Mouse (Mus musculus) liver, embryonic 14.5 days (tissue): ENCODE data around the gene Nufip1. TPM values are rescaled to one million over a fixed set of nuclear protein-coding genes. Genes with fewer than 3 reads are reported as not detected.

Experiments
- ATAC-seq: fragments of 200-750 bp; cut with Nextera tagmentation; 2 replicates; pipeline ENCODE4 v1.8.0; 2017; ENCODE audit warnings: moderate number of reproducible peaks, mild to moderate bottlenecking, moderate library complexity; ENCODE audit not compliant: insufficient read depth
- DNase-seq, 3 experiments: peaks; one replicate each; pipeline ENCODE4 v3.0.0-alpha.2; 2012 to 2013; ENCODE audit warnings: low read depth in 3 of 3, low spot score in 3 of 3
- H3K27ac ChIP-seq: fragments of 300-500 bp; sonication (generic); 2 replicates; pipeline ENCODE4 v1.5.1; 2014; ENCODE audit warnings: moderate library complexity, mild to moderate bottlenecking, control low read depth, inconsistent platforms
- H3K27me3 ChIP-seq: fragments of 300-500 bp; sonication (generic); 2 replicates; pipeline ENCODE4 v1.6.1; 2014; ENCODE audit warnings: mild to moderate bottlenecking, low read length, moderate library complexity; ENCODE audit not compliant: control insufficient read depth, insufficient read depth
- H3K36me3 ChIP-seq: fragments of 300-500 bp; sonication (generic); replicated peaks from 2 replicates; pipeline ENCODE4 v1.6.1; 2014; ENCODE audit warnings: low read depth; ENCODE audit not compliant: control insufficient read depth, insufficient read depth
- H3K4me1 ChIP-seq, 2 experiments: fragments of 200-500 bp in 1 of 2; fragments of 300-500 bp in 1 of 2; sonication (generic) in 1 of 2; replicated peaks; 2 replicates each; pipeline ENCODE4 v1.6.1; 2012 to 2014; ENCODE audit warnings: antibody characterized with exemption in 1 of 2, inconsistent platforms in 1 of 2, low read length in 1 of 2; ENCODE audit not compliant: control insufficient read depth in 2 of 2, insufficient read depth in 2 of 2
- H3K4me2 ChIP-seq: fragments of 300-500 bp; sonication (generic); 2 replicates; pipeline ENCODE4 v1.6.1; 2014; ENCODE audit warnings: low read depth, mild to moderate bottlenecking, control low read depth, moderate library complexity
- H3K4me3 ChIP-seq, 2 experiments: fragments of 200-500 bp in 1 of 2; fragments of 300-500 bp in 1 of 2; sonication (generic) in 1 of 2; 2 replicates each; pipeline ENCODE4 v1.5.1; 2012 to 2014; ENCODE audit warnings: low read depth in 2 of 2, low read length in 2 of 2, mild to moderate bottlenecking in 2 of 2, control low read depth in 1 of 2, inconsistent platforms in 1 of 2, moderate library complexity in 1 of 2; ENCODE audit not compliant: insufficient read depth in 1 of 2
- H3K9ac ChIP-seq: fragments of 300-500 bp; sonication (generic); replicated peaks from 2 replicates; pipeline ENCODE4 v1.6.1; 2014; ENCODE audit warnings: mild to moderate bottlenecking, control low read depth, moderate library complexity
- H3K9me3 ChIP-seq: fragments of 300-500 bp; sonication (generic); 2 replicates; pipeline ENCODE4 v1.6.1; 2016; ENCODE audit warnings: low read length, mixed read lengths; ENCODE audit not compliant: control insufficient read depth
- CTCF ChIP-seq: IDR thresholded peaks from 2 replicates; pipeline ENCODE4 v1.5.1; 2016; ENCODE audit warnings: antibody characterized with exemption, low read depth, control low read depth
- EP300 ChIP-seq: IDR thresholded peaks from 2 replicates; pipeline ENCODE4 v1.6.1; 2016; ENCODE audit warnings: antibody characterized with exemption, low read depth
- WGBS: fragments of 180-500 bp; shearing (Covaris S2); extraction: QIAGEN DNeasy Blood & Tissue Kit; methylation state at CpG from one replicate; pipeline ENCODE4 v1.1.7; 2014; ENCODE audit not compliant: insufficient replicate concordance; 5-methylcytosine and 5-hydroxymethylcytosine counted together
- polyA plus RNA-seq, 2 experiments: library from polyadenylated mRNA; depleted of rRNA in 1 of 2; stranded (reverse) in 1 of 2; unstranded in 1 of 2; fragments of >200 nt; fragmentation: Nextera tagmentation in 1 of 2; extraction: Ambion mirVana in 1 of 2; gene quantifications; 2 replicates each; pipeline versions ENCODE4 v1.2.1 to v1.2.3; 2012 to 2014

Gene Nufip1
- polyA plus RNA-seq, 2 experiments: 3.1 to 4.6 TPM

DNA sequence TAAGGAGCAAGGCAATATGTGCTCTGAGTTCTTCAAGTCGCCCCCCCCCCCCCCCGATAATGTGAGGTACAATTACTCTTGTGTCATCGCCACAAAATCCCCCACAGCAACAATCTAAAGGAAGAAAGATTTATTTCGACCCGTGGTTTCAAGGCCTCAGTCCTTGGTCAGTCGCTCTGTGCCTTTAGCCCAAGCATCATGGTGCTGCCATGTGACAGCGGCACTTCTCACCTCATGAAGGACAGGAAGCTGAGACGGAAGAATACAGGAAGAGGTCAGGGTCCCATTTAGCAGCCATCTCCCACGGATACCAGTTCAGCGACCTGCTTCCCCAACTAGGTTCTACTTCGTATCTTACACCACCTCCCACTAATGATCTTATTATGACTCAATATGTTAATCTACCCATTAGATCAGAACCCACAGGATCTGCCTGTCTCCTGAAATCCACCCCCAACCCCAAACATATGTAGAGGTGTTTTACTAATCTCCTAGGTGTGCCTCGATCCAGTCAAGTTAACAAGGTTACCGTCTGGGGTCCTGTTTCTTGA is 28.5 kb upstream of the Nufip1 start:
- ATAC-seq: no peak
- Histone ChIP-seq H3K27ac (no peak overlapping the region), H3K27me3 (no peaks in the 10 kb centered on the region), H3K9me3 (no peaks in the 10 kb centered on the region), H3K4me1 (no peaks in the 10 kb centered on the region), H3K4me2 (no peak overlapping the region), H3K9ac (no peak overlapping the region), H3K4me3 (no peak overlapping the region), H3K36me3 (no peaks in the 10 kb centered on the region)
- no peak for DNase-seq
- WGBS: 63% methylated on average over 13 of the region's 13 CpGs
- TF ChIP-seq CTCF (no peak), EP300 (no peak)

DNA sequence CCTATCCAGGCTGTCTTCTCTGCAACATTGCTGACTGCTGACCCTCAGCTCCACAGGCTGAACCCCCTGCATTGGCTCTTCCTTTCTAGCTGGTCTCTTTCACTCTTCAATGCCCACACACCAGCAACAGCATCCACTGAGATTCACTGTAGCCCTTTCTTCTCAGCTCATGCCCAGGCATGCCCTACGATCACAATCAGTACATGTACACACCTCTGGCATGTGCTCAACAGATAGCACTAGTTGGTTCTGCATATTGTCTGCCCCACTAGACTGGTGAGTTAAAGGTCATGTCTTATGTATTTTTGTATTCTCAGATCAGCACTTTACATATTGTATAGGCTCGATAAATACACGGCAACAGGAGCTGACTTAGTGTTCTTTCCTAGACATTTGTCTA is 26.5 kb upstream of the Nufip1 start:
- TF ChIP-seq CTCF (no peak), EP300 (no peak)

DNA sequence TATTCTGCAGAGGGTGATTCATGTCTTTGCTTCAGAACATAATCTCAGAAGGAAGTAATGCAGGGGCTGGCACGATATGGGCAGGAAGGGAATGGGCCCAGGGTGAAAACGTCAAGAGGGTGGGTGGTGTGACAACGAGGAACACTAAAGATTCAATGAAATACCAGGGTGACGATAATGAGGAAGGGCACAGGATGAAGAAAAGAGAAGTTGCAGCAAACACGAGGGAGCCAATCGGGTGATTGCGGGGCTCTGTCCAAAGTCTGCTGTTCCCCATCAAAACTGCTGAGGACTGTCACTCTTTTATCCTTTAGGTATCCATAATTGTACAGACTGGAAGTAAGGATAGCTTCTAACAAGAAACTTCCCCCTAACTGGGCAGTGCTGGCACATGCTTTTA is 13.4 kb upstream of the Nufip1 start:
- H3K36me3 ChIP-seq: peaks cover 4% of the 10 kb centered on the region
- no peak overlapping the region for H3K9ac ChIP-seq
- DNase-seq: no peak
- no peak for ATAC-seq
- TF ChIP-seq CTCF (no peak), EP300 (no peak)
- H3K4me3 ChIP-seq: no peak overlapping the region
- H3K4me2 ChIP-seq: no peak overlapping the region
- WGBS: 54% methylated on average over 7 of the region's 7 CpGs
- no peaks in the 10 kb centered on the region for H3K27me3 ChIP-seq
- H3K9me3 ChIP-seq: no peaks in the 10 kb centered on the region
- no peak overlapping the region for H3K27ac ChIP-seq
- no peaks in the 10 kb centered on the region for H3K4me1 ChIP-seq

More for the DNA sequence above, 26.5 kb upstream of the Nufip1 start:
- Histone ChIP-seq H3K36me3 (no peaks in the 10 kb centered on the region), H3K4me3 (no peak overlapping the region), H3K27me3 (no peaks in the 10 kb centered on the region), H3K9ac (no peak overlapping the region), H3K27ac (no peak overlapping the region), H3K4me1 (no peaks in the 10 kb centered on the region), H3K4me2 (no peak overlapping the region), H3K9me3 (no peaks in the 10 kb centered on the region)
- 69% methylated on average over 3 of the region's 3 CpGs for WGBS
- DNase-seq (no peak), ATAC-seq (no peak)

DNA sequence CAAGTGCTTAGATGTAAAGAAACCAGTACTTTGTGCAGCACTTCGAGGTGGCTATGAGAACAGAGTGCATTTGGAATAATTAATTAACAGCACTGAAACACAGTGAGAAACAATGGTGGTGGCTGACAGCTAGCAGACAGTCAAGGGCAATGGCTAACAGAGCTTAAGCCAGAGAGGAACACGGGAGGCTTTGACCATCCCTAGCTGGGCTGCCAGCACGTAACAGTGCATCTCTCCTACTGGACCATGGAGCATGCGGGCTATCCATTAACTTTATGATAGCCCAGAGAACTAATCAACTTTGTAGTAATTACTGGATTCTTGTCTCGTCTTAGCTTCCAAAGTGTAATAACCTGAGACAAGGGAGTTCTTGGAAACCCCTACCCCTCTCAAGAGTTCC is 12.9 kb upstream of the Nufip1 start:
- Histone ChIP-seq H3K4me2 (no peak overlapping the region), H3K4me3 (no peak overlapping the region), H3K27me3 (no peaks in the 10 kb centered on the region), H3K9ac (no peak overlapping the region), H3K4me1 (no peaks in the 10 kb centered on the region), H3K27ac (no peak overlapping the region), H3K36me3 (peaks cover 6% of the 10 kb centered on the region), H3K9me3 (no peaks in the 10 kb centered on the region)
- ATAC-seq (no peak), DNase-seq (no peak)
- 80% methylated on average over 5 of the region's 5 CpGs for WGBS
- no peak for TF ChIP-seq CTCF
- TF ChIP-seq EP300: no peak

DNA sequence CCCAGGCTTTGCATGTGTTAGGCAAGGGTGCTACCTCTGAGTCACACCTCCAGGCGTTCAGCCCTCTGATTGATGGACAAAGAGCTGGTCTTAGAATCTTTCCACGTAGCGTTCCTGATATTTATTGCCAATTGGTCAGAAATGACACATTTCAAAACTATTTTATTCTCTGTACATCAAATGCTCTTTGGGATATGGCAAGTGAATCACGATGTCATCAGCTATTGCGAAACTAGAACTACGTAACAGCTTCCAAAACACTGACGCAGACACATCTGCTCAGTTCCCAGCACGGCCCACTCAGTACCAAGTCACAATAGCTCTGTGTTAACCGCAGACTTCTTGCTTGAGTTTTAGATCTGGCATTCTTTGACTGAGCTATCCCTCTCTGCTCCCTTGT is 11.1 kb upstream of the Nufip1 start:
- H3K4me2 ChIP-seq: no peak overlapping the region
- WGBS: 78% methylated on average over 9 of the region's 9 CpGs
- ATAC-seq: no peak
- no peaks in the 10 kb centered on the region for H3K4me1 ChIP-seq
- H3K27ac ChIP-seq: no peak overlapping the region
- H3K9me3 ChIP-seq: no peaks in the 10 kb centered on the region
- H3K4me3 ChIP-seq: no peak overlapping the region
- no peak for TF ChIP-seq CTCF
- TF ChIP-seq EP300: no peak
- H3K36me3 ChIP-seq: peaks cover 6% of the 10 kb centered on the region
- no peaks in the 10 kb centered on the region for H3K27me3 ChIP-seq
- no peak for DNase-seq
- H3K9ac ChIP-seq: no peak overlapping the region
